Mouse (Mus musculus) midbrain, embryonic 14.5 days (tissue): ENCODE data around the gene Pkhd1. TPM values are rescaled to one million over a fixed set of nuclear protein-coding genes. Genes with fewer than 3 reads are reported as not detected.

Experiments used
- ATAC-seq: fragments of 200-750 bp; cut with Nextera tagmentation; 2 replicates; pipeline ENCODE4 v1.8.0; 2017; ENCODE audit warnings: moderate number of reproducible peaks, moderate library complexity; ENCODE audit not compliant: low FRiP score, low TSS enrichment
- DNase-seq: peaks from one replicate; pipeline ENCODE4 v3.0.0-alpha.2; 2015
- H3K27ac ChIP-seq: fragments of 300-500 bp; sonication (generic); replicated peaks from 2 replicates; pipeline ENCODE4 v1.5.1; 2014; ENCODE audit warnings: mild to moderate bottlenecking, low read depth, low read length, moderate library complexity
- H3K27me3 ChIP-seq: fragments of 300-500 bp; sonication (generic); 2 replicates; pipeline ENCODE4 v1.6.1; 2014; ENCODE audit warnings: low read length, control low read depth, mixed read lengths; ENCODE audit not compliant: control insufficient read depth, insufficient read depth
- H3K36me3 ChIP-seq: fragments of 300-500 bp; sonication (generic); 2 replicates; pipeline ENCODE4 v1.6.1; 2014; ENCODE audit warnings: low read length, control low read depth; ENCODE audit not compliant: control insufficient read depth, insufficient read depth
- H3K4me1 ChIP-seq: fragments of 300-500 bp; sonication (generic); 2 replicates; pipeline ENCODE4 v1.6.1; 2014; ENCODE audit warnings: mild to moderate bottlenecking, antibody characterized with exemption, low read length, control low read depth; ENCODE audit not compliant: control insufficient read depth, insufficient read depth
- H3K4me2 ChIP-seq: fragments of 300-500 bp; sonication (generic); 2 replicates; pipeline ENCODE4 v1.6.1; 2014; ENCODE audit warnings: mild to moderate bottlenecking, low read length, moderate library complexity
- H3K4me3 ChIP-seq: fragments of 300-500 bp; sonication (generic); replicated peaks from 2 replicates; pipeline ENCODE4 v1.5.1; 2014; ENCODE audit warnings: low read depth, low read length
- H3K9ac ChIP-seq: fragments of 300-500 bp; sonication (generic); replicated peaks from 2 replicates; pipeline ENCODE4 v1.6.1; 2014; ENCODE audit warnings: mild to moderate bottlenecking, low read length, moderate library complexity
- H3K9me3 ChIP-seq: fragments of 300-500 bp; sonication (generic); 2 replicates; pipeline ENCODE4 v1.6.1; 2016; ENCODE audit warnings: low read length, control low read depth, mixed read lengths; ENCODE audit not compliant: control insufficient read depth
- WGBS: fragments of 180-500 bp; shearing (Covaris S2); extraction: QIAGEN DNeasy Blood & Tissue Kit; methylation state at CpG from one replicate; pipeline ENCODE4 v1.1.7; 2014; 5-methylcytosine and 5-hydroxymethylcytosine counted together
- polyA plus RNA-seq: library from polyadenylated mRNA; unstranded; fragments of >200 nt; fragmentation: Nextera tagmentation; extraction: Ambion mirVana; gene quantifications from 2 replicates; pipeline ENCODE4 v1.2.1, GENCODE M21; 2014

Gene Pkhd1
- polyA plus RNA-seq, 1 experiment from 2014 or later: 0.03 TPM

DNA sequence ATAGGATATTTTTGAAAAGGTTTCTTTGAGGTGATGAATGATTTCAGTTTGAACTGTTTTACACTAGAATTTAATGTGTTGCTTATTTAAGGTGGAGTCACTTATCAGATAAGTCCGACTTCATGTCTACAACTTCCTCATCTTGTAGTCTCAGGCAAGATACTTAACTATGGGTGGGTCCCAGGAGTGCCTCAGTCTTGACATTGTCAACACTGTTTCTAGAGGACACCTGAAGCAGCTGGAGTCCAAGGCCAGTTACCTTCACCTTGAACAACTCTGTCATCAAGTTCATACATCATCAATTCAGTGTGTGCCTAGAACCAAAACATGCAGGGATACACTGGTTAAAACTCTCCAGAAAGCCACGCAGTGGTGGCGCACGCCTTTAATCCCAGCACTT is 5.5 kb upstream of the Pkhd1 start:
- Histone ChIP-seq H3K4me2 (no peak overlapping the region), H3K27me3 (no peaks in the 10 kb centered on the region), H3K9ac (no peak overlapping the region), H3K4me3 (no peak overlapping the region), H3K36me3 (no peaks in the 10 kb centered on the region), H3K27ac (no peak overlapping the region), H3K4me1 (no peaks in the 10 kb centered on the region), H3K9me3 (no peaks in the 10 kb centered on the region)
- ATAC-seq: no peak
- WGBS: 94% methylated on average over 4 of the region's 4 CpGs
- DNase-seq: no peak

DNA sequence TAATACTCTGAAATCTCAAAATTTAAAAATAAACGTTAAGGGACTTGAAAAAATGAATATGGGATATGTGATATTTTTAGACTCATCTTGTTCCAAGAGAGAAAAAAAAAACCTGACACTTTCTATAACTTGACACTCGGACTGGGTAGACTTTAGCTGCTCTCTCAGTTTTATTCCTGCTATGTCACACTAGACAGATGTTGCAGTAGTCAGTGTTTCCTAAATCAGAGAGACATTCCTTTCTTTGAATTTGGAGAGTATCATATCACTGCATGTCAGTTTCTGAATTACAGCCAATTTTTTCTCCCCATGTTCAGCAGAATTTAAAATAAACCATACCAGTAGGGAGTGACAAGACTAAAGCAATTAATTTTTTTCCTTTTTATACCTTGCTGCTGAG is 2.7 kb upstream of the Pkhd1 start:
- Histone ChIP-seq H3K9me3 (no peaks in the 10 kb centered on the region), H3K4me1 (no peaks in the 10 kb centered on the region), H3K27me3 (no peaks in the 10 kb centered on the region), H3K4me2 (no peak overlapping the region), H3K27ac (no peak overlapping the region), H3K9ac (no peak overlapping the region), H3K4me3 (no peak overlapping the region), H3K36me3 (no peaks in the 10 kb centered on the region)
- WGBS: 84% methylated on average over 2 of the region's 2 CpGs
- DNase-seq (no peak), ATAC-seq (no peak)

DNA sequence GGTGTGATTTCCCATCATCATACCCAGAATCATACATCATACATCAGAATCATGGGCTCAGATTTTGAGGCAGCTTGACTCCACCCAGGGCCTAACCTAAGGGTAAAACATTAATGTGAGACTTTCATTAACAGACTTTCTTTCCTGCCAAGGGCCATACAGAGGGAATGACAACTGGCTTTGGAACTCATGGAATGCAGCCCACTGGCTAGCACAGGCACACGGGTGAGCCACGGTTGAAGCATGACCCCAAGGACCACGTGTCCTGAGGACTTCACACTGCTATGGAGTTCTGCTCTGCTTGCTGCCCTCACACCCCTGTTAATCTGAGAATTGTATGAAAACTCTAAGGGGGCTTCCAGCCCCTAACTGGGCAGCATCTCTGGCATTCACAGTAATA is 1.5 kb upstream of the Pkhd1 start:
- ATAC-seq (no peak), DNase-seq (no peak)
- Histone ChIP-seq H3K27me3 (no peaks in the 10 kb centered on the region), H3K4me1 (no peaks in the 10 kb centered on the region), H3K4me3 (no peak overlapping the region), H3K9me3 (no peaks in the 10 kb centered on the region), H3K4me2 (no peak overlapping the region), H3K36me3 (no peaks in the 10 kb centered on the region), H3K9ac (no peak overlapping the region), H3K27ac (no peak overlapping the region)
- WGBS: 79% methylated on average over 3 of the region's 3 CpGs

DNA sequence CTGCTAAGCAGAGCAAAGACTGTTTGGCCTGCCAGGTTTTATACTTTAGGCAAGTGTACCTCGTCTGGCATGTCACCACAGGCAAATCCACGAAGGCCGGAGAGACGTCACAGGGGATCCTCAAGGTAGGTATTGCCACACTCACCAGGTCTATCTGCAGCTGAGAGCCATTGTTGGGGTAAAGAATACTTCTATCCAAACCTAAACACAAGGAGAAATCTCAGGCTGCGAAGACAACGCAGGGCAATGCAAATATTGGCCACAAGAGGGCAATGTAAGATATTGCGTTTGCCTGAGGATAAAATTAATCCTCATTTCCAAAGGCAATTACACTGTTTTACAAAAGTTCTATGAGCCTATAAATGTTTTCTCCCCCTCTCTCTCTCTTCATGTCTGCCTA is 5.2 kb downstream of the Pkhd1 start:
- DNase-seq (peak; percentile 84), ATAC-seq (no peak)
- H3K9ac ChIP-seq: no peak overlapping the region
- no peak overlapping the region for H3K4me3 ChIP-seq
- 31% methylated on average over 7 of the region's 7 CpGs for WGBS
- H3K27me3 ChIP-seq: no peaks in the 10 kb centered on the region
- no peaks in the 10 kb centered on the region for H3K36me3 ChIP-seq
- no peaks in the 10 kb centered on the region for H3K4me1 ChIP-seq
- no peak overlapping the region for H3K27ac ChIP-seq
- H3K4me2 ChIP-seq: no peak overlapping the region
- H3K9me3 ChIP-seq: no peaks in the 10 kb centered on the region

DNA sequence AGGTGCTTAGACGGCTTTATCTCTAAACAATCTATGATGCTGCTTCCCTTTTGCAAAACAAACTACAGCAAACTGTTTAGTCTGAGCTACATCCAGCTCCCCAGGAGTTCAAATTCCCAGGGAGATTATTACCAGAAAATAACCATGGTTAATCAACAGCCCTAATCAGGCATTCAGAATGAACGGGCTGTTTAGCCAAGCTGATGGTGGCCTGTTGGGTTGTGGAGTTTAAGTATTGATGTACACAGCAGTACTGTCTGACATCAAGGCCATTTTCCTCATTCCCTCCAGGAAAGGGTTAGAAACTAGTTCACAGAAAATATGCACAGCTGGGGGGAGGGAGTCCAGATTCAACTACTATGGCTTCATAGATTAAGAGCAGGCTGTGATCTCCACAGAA is 12.4 kb downstream of the Pkhd1 start:
- H3K9ac ChIP-seq: no peak overlapping the region
- H3K4me3 ChIP-seq: no peak overlapping the region
- 60% methylated on average over 2 of the region's 2 CpGs for WGBS
- no peak overlapping the region for H3K27ac ChIP-seq
- no peaks in the 10 kb centered on the region for H3K27me3 ChIP-seq
- DNase-seq: no peak
- H3K9me3 ChIP-seq: no peaks in the 10 kb centered on the region
- H3K4me2 ChIP-seq: no peak overlapping the region
- H3K36me3 ChIP-seq: no peaks in the 10 kb centered on the region
- ATAC-seq: no peak
- H3K4me1 ChIP-seq: no peaks in the 10 kb centered on the region

DNA sequence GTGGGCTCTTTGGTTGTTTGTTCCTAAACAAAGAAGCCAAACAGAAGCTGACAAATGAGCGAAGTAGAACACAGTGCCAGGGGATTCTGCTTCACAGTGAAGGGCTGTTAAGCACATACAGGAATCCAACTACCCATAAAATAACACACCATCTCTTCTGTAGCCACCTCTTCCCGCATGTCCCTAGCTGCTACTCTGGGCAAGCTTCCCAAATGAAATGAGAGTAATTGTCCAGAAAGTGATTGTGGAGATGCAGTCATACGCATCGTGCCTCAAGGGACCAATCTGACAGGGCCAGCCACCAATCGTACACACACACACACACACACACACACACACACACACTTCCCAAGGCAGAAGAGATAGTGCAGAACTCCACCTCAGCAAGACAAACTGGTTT is 27.4 kb downstream of the Pkhd1 start:
- no peak overlapping the region for H3K4me2 ChIP-seq
- H3K9ac ChIP-seq: no peak overlapping the region
- no peaks in the 10 kb centered on the region for H3K9me3 ChIP-seq
- H3K4me1 ChIP-seq: no peaks in the 10 kb centered on the region
- ATAC-seq (no peak), DNase-seq (no peak)
- H3K36me3 ChIP-seq: no peaks in the 10 kb centered on the region
- WGBS: 84% methylated on average over 5 of the region's 5 CpGs
- no peak overlapping the region for H3K27ac ChIP-seq
- H3K27me3 ChIP-seq: no peaks in the 10 kb centered on the region
- H3K4me3 ChIP-seq: no peak overlapping the region

DNA sequence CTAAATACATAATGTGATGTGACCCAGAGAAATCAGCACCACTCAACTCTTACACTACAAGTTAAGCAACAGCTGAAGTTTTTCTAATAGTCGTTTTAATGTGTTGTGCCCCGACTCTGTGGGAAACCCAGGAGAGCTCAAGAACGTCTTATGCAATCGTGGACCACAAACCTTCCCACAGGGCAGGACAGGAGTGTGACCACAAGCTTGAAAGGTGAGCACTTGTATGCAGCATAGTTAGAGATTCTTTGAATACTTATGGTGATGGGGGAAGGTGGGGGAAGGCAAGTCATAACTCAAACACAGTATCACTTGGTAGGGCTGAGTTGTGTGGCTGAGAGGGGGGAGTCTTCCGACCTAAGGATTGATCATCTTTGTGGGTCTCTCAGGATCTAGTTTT is 46.4 kb downstream of the Pkhd1 start:
- H3K4me1 ChIP-seq: no peaks in the 10 kb centered on the region
- H3K9me3 ChIP-seq: no peaks in the 10 kb centered on the region
- H3K9ac ChIP-seq: no peak overlapping the region
- 88% methylated on average over 5 of the region's 5 CpGs for WGBS
- H3K4me2 ChIP-seq: no peak overlapping the region
- no peaks in the 10 kb centered on the region for H3K36me3 ChIP-seq
- no peak overlapping the region for H3K27ac ChIP-seq
- no peaks in the 10 kb centered on the region for H3K27me3 ChIP-seq
- DNase-seq: no peak
- no peak for ATAC-seq
- no peak overlapping the region for H3K4me3 ChIP-seq

DNA sequence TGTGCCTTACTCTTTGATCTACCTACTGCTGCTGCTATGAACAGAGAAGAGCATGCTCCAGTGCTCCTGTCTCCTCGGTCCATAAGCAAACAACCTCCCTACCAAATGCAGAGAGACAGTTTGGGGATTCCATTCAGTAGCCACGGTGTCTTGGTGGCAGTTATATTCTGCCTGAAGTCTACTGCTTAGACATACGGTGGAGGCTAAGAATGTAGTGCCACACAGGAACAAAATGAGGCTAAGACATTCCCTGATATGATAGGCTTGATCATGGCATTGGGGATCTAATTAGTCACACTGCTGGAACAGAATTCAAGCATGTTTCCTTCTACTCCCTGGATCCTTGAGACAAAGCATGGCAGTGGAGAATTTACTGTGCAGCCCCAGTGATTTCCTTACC is 48.4 kb downstream of the Pkhd1 start:
- no peaks in the 10 kb centered on the region for H3K4me1 ChIP-seq
- H3K36me3 ChIP-seq: no peaks in the 10 kb centered on the region
- H3K27ac ChIP-seq: no peak overlapping the region
- no peaks in the 10 kb centered on the region for H3K9me3 ChIP-seq
- H3K4me2 ChIP-seq: no peak overlapping the region
- no peaks in the 10 kb centered on the region for H3K27me3 ChIP-seq
- DNase-seq (no peak), ATAC-seq (no peak)
- 21% methylated on average over 3 of the region's 3 CpGs for WGBS
- H3K4me3 ChIP-seq: no peak overlapping the region
- no peak overlapping the region for H3K9ac ChIP-seq

DNA sequence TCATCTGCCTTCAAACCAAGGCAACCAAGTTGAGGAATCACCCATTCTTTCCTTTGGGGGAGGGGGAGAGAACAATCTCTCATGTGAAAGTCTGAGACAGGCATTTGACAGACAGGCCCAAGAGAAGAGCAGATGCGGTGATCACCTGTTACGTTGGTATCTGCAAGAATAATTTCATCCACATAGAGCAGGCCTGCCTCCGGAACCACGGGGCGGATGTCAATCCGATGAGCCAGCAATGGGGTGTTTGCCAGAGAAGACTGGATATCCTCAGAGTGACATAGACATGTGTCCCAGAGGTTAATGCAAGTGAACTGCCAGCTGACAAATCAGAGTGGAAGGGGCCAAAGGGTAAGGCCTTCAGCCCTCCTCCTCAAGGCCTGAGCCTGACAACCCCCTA is 59.4 kb downstream of the Pkhd1 start:
- Histone ChIP-seq H3K36me3 (no peaks in the 10 kb centered on the region), H3K27me3 (no peaks in the 10 kb centered on the region), H3K4me3 (no peak overlapping the region), H3K4me1 (no peaks in the 10 kb centered on the region), H3K4me2 (no peak overlapping the region), H3K27ac (no peak overlapping the region), H3K9ac (no peak overlapping the region), H3K9me3 (no peaks in the 10 kb centered on the region)
- no peak for ATAC-seq
- 94% methylated on average over 6 of the region's 6 CpGs for WGBS
- DNase-seq: no peak
